Mouse (Mus musculus): ENCODE results near the gene Vmn1r208. TPM values are rescaled to one million over a fixed set of nuclear protein-coding genes. Genes with fewer than 3 reads are reported as not detected.
"Not testable (repeated sequence)": the region's sequence is repeated elsewhere in the genome, so short reads cannot be mapped to it uniquely, and the experiment has no call there.

Gene Vmn1r208
- not detected for total RNA-seq (2021)

DNA sequence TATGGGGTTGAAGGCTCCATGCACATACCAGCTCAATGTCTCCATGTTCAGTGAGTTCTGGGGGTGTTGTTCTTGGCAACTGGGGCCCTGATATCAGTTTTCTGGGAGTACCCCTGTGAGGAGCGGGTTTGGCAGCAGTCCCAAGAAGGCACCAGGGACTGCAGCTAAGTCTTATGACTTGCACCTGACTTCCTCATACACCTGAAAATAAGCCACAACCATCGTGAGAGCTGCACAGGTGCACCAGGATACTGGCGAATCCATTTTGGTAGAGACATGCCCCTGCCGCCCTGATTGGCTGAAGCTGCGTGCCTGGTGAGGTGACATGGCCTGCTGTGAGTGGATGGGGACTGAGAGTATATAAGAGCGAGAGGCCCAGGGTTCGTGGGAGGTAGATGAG lies at the start of gene Vmn1r208:
Gene Vmn1r208 (minus strand): TSS at position 101 of the 400 bp plus-strand sequence.
- not testable (repeated sequence) for DNase-seq

DNA sequence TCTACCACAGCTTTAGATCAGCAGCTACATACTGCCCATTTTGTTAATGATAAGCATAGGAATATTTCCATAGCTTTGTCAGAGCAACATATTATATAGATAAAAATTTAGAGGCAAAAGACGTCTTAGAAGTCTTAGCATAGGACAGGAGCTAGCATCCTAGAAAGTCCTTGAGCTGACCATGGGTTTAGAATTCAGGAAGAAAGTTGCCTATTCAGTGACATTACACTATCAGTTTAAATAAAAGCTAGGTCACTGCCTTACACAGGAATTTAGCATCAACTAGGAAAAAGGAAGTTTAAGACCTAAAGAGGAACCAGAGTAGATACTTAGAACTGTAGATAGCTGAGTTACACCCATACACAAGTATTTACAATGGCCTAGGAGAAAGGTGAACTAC lies 44.4 kb upstream of the Vmn1r208 start:
- DNase-seq = not testable (repeated sequence)

DNA sequence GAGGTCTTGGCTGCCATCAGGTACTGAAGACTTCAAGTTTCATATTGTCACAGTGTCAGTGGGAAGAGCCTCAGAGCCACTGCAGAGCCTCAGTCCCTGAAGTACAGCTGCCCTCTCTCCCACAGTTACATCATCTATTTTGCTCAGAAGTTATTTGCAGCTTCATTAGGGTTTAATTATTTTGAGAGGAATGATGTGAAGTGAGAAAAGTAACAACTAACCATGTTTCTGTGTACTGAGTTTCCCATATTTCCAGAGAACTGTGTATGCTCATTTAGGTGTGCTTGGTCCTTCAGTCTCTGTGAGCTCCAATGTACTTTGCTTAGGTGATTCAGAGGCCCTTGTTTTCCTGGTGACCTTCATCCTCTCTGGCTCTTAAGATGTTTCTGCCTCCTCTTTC lies 32.4 kb upstream of the Vmn1r208 start, which contains the start of gene Vmn1r209:
Gene Vmn1r209 (minus strand): TSS at position 101 of the 400 bp plus-strand sequence.
- DNase-seq = not testable (repeated sequence)

- DNase-seq = not testable (repeated sequence)
Measured at GRCm38 (mm10) chr13:22788096-22788495, 10.9 kb upstream of the Vmn1r208 start.

- DNase-seq = not testable (repeated sequence)
Measured at GRCm38 (mm10) chr13:22784159-22784558, 7.0 kb upstream of the Vmn1r208 start.

DNA sequence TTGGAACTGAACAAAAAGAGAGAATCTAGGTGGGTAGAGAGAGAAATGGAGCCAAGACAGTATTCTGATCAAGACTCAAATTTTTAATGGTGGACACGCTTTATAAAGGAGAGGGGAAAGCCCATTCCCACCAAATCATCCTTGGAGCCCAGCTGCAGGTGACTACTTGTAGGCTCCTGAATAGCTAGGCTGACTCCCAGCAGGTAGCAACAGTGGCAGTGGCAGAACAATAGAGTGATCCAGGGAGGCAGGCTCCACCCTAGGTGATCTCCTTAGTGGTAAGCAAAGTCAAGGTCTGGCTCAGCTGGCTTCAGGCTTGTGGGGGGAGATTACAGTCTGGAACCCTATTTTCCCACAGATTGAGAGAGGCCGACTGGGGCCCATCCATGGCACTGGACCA lies 5.6 kb downstream of the Vmn1r208 start:
- DNase-seq = not testable (repeated sequence)

- DNase-seq = no peak
Measured at GRCm38 (mm10) chr13:22747524-22747923, 29.7 kb downstream of the Vmn1r208 start.

- DNase-seq = not testable (repeated sequence)
Measured at GRCm38 (mm10) chr13:22729529-22729928, 47.7 kb downstream of the Vmn1r208 start, which contains the start of gene Vmn1r207-ps. Gene Vmn1r207-ps (minus strand): TSS chr13:22729629.

Other genes starting within 250 kb of the Vmn1r208 start
- gene Vmn1r204, start 224.2 kb downstream of the Vmn1r208 start, total RNA-seq (2021) = not detected
- not detected for gene Vmn1r205, start 184.4 kb downstream of the Vmn1r208 start, total RNA-seq (2021)
- not detected for gene Vmn1r206, start 153.1 kb downstream of the Vmn1r208 start, total RNA-seq (2021)
- not detected for gene Vmn1r207-ps, start 47.8 kb downstream of the Vmn1r208 start, total RNA-seq (2021)
- gene Vmn1r209, start 32.3 kb upstream of the Vmn1r208 start, total RNA-seq (2021) = under 1 TPM in 1 of 2 experiments, not detected in 1; 0.05 TPM
- not detected for gene Vmn1r210, start 53.9 kb upstream of the Vmn1r208 start, total RNA-seq (2021)
- gene Vmn1r211, start 80.2 kb upstream of the Vmn1r208 start, total RNA-seq (2021) = not detected
- not detected for gene Vmn1r212, start 106.8 kb upstream of the Vmn1r208 start, total RNA-seq (2021)
- gene Vmn1r213, start 230.3 kb upstream of the Vmn1r208 start, total RNA-seq (2021) = not detected